Mouse (Mus musculus) subcutaneous adipose tissue, adult 2 months (tissue): ENCODE measurements around the gene Gcnt4. TPM values are rescaled to one million over a fixed set of nuclear protein-coding genes. Genes with fewer than 3 reads are reported as not detected.

Experiments
- polyA plus RNA-seq: library from polyadenylated mRNA; depleted of rRNA; stranded (reverse); fragments of >200 nt; gene quantifications from 2 replicates; pipeline ENCODE4 v1.2.3, GENCODE M21; 2012; ENCODE audit warnings: low replicate concordance; rRNA removed

The Gcnt4 gene
- 0.10 and 0.51 TPM in 2 replicates for polyA plus RNA-seq

GRCm38 (mm10) chr13:96923999-96924961 lies at the start of gene Gcnt4:
Gene Gcnt4 (plus strand): TSS chr13:96924689.

Other genes with a start within 250 kb of the Gcnt4 start
- gene Ankrd31, start 176.4 kb upstream of the Gcnt4 start, polyA plus RNA-seq: not detected in 2 replicates
- not detected in 2 replicates for gene 1700029F12Rik, start 109.7 kb downstream of the Gcnt4 start, polyA plus RNA-seq
- gene Fam169a, start 142.6 kb downstream of the Gcnt4 start, polyA plus RNA-seq: 0.17 TPM in 1 of 2 replicates, not detected in the other
- 5.1 and 7.7 TPM in 2 replicates for gene Gm6169, start 174.5 kb downstream of the Gcnt4 start, polyA plus RNA-seq
- gene Gfm2, start 213.2 kb downstream of the Gcnt4 start, polyA plus RNA-seq: 25.0 and 26.3 TPM in 2 replicates
- gene Nsa2, start 213.2 kb downstream of the Gcnt4 start, polyA plus RNA-seq: 20.9 and 36.8 TPM in 2 replicates